Mouse (Mus musculus) cerebellum, adult 9-11 months (tissue): Measurements from ENCODE around the gene Higd1c.
"Not testable (repeated sequence)": the region's sequence is repeated elsewhere in the genome, so short reads cannot be mapped to it uniquely, and the experiment has no call there.

Source experiments
- DNase-seq: peaks from one replicate; pipeline ENCODE4 v3.0.0; 2022

The Higd1c gene

DNA sequence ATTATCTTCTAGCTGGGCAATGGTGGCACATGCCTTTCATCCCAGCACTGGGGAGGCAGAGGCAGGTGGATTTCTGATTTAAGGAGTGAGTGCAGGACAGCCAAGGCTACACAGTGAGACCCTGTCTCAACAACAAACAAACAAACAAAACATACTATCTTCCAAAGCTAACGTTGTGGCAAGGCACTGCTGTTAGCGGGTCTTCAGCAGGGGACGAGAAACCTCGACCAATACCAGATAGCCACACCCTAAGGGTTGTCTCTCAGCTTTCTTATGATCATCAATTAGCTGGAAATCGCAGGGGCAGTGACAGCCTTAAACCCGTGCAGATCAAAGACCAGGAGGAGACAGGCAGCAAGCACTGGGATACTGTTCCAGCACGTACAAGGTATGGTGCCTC is at the start of gene Higd1c:
Higd1c (plus strand) TSS at position 301 of the 400 bp plus-strand sequence.
- no peak for DNase-seq

DNA sequence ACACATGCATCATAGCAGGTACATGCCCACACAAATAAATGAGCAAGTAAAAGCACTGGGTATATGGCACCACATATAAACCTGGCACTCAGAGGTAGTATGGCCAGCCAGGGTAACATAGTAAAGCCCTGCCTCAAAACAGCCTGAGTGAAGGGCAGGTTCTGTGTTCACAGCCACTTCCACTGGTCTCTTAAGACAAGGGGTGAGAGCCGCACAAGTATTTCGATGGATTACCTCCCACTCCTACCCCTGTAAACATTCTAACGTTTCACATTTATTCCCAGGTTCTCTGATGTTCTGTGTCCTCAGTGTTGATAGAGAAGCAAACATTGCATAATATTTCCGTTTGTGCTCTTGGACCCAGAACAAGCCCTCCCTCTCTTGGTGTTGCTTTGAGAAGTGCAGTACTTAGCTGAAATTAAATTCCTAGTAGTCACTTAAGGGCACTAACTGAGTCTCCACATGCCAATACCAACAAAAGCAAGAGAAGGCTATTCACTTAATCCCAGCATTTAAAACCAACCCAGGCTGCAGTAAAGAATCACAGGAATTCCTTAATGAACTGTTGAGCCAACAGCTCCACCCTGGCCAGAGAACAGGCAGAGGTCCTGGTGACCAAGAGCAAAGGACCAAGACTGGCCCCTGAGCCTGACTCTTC is 46.2 kb upstream of the Higd1c start:
- DNase-seq, result not testable (repeated sequence)

DNA sequence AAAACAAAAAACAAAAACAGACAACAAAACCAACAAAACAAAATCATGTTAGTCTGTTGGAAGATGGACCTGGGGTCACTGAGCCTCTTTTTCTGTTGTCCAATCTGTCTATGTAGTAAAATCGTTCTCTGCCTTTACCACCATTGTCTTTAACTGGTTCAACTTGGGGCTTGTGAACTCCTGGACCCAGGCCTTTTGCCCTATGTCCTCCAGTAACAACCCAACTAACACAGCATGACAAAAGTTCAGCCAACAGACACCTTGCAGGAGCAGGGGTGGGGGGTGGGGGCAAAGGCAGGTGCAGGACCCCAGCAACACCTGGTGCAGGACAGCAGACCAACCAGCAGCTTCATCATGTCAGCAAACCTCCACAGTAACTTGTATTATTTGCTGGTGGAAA is 44.5 kb upstream of the Higd1c start:
- DNase-seq, result no peak

DNA sequence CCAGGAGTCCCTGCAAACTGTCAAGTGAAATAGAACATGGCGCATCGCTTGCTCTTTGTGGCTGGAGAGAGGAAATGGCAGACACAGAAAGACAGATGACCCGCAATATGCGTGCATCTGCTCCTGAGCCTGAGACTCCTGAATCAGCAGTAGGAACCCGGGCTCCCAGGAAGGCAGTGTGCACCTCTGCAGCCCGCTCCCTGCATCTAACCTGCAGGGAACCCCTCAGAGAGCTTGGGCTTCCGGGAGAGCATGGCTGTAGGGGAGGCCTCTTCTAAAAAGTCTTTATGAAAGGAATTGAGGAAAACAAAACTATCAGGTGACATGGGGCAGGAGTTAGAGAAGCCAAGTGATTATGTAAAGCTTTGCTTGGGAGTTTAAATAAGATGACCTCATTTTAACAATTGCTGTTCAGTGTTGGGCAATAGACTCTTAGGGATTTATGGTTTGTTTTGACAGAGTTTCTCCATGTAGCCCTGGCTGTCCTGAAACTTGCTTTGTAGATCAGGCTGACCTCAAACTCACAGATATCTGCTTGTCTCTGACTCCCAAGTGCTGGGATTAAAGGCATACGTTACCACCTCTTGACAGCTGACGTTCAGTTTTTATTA is 43.9 kb upstream of the Higd1c start:
- DNase-seq, result no peak

DNA sequence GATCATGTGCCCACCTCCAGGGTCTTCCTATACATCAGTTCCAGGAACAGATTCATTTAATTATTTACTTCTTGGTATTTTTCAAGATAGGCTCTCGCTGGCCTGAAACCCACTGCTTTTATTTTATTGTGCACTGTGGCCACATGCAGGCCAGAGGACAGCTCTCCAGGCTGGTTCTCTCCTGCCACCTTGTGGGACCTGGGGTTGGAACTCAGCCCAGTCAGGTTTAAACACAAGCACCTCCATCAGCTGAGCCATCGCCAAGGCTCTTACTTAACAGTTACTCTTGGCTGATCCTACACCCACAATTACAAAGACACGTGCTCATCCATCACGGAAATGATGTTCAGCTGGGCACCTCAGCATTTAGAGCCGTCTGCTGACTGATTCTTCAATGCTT is 43.2 kb upstream of the Higd1c start:
- DNase-seq, result peak; percentile 70

DNA sequence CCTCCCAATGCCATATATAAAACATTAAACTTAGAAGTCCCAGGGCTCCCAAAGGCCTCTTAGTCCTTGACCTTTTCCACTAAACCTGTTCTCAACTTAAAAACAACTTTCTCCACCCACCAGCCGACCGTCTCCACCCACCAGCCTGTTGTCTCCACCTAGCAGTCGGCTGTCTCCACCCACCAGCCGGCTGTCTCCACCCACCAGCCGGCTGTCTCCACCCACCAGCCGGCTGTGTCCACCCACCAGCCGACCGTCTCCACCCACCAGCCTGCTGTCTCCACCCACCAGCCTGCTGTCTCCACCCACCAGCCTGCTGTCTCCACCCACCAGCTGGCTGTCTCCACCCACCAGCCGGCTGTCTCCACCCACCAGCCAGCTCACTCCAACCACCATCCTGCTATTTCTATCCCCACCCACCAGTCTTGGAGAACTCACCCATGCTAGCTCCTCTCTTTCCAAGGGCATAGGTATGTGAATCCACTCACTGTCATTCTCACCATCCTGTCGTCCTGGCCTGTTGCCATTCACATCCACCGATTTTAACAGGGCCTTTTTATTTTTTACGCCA is 40.2 kb upstream of the Higd1c start:
- DNase-seq, result no peak

DNA sequence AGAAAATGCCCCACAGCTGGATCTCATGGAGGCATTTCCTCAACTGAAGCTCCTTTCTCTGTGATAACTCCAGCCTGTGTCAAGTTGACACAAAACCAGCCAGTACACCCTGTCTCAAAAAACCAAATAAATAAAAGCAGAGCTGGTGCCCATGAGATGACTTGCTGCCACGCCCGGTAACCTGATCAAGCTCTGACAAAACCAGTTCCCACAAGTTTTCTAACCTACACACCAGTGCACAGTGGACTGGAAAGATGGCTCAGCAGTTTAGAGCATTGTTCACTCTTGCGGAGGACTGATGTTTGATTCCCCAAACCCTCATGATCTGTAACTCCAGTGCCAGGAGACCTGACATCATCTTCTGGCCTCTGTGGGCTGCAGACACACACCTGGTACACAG is 39.1 kb upstream of the Higd1c start:
- no peak for DNase-seq

DNA sequence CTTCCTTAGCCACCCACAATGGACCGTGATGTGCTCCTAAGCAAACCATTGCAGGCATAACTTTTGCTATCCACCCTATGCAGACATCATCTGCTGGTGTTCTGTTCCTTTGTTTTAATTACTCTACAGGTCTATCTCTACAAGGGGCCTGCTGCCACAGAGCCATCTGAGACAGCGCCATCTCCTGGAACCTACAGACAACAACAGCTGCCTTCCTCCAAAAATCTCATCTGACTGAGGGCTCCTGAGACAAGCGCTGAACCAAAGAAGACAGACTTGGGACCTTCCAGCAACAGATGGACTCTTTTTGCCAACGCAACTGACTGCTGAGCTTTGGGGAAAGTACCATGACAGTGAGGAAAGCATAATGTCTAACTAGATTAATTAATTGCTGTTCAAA is 36.3 kb upstream of the Higd1c start:
- DNase-seq, result not testable (repeated sequence)

DNA sequence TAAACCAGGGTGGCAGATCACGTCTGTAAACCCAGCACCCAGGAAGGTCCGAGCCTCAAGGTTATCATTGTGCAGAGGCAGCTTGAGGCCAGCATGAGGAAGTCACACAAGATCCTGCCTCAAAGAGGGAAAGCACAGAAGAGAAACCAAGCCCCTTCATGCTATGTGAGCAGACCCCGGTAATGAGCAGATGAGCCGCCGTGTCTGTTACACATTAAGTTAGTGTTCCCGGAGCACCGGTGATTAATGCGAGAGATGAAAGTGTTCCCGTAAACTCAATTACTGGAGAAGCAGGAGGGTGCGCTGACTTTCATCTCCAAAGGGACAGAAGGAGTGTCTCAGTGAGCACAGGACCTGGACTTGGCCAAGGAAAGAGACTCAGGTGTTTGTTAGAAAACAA is 35.0 kb upstream of the Higd1c start:
- not testable (repeated sequence) for DNase-seq

DNA sequence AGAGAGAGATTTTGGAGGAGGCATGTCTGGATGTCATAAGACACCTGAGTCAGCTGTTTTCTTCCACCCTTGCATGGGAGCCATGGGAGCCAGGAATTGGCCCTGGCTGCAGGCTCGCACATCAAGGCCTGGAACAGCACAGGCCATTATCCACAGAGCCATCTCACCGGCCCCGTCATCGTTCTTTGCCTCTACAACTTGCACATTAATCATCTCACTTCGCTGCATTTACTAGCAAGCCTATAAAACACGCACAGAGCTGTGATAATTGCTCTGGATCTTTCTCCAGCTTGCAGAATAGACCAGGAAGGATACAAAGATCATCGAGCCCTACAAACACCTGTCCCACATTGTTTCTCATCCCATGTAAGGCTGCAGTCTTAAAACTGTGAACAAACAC is 33.6 kb upstream of the Higd1c start:
- no peak for DNase-seq

DNA sequence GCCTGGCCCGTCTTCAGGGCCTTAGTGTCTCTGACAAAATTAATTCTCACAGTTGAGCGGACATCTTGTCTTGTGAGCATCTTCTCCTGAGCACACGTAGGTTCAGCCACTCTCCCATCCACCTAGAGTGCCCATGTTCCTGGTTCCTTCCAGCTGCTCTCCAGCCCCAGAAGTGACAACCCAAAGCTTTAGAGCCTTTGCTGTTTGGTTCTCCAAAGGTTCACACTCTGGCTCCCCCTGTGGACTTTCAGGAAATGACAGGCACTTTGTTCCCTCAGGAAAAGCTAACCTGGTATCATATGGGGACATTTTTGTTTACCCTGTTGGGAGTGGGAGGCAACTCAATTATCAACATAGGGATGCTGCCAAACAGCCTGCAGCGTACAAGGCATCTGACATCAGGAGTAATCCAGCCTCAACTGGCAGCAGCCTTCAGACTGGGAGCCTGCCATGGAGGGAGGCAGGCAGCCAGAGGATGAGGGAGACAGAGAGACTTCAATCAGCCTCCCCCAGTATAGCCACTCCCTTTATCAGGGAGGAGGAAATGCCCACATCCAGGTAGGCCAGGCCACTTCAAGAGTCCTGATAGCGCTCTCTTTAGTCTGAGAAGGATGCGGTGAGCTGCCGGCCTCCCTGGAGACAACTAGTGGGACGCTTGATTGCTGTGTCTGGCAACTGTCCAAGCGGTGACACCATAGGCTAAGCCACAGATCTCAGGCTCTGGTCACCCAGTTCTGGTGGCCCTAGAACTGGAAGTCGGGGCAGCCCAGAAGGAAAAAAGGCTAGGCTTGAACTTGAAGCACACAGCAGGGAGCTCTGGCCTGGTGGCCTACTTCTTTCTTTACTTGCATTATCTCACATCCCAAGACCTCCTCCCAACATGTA is 32.0 kb upstream of the Higd1c start:
- not testable (repeated sequence) for DNase-seq

DNA sequence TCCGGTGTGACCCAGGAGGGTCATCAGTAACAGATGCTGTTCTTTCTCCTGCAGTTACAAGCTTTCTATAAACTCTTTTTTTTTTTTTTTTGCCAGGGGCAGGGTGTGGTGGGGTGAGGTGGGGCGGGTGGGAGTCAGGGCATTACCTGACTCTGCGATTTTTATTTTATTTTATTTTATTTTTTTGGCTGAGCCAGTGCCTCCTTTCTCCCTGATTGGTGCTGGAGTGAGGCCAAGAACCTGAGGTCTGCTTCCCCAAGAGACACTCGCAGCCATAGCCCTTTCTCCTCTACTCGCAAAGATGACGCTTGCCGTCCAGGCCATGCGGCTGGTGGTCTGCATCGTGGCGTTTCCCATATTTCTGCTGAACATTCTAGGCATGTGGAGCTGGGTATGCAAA is 29.7 kb upstream of the Higd1c start, which contains the start of gene Mettl7a3:
Mettl7a3 (plus strand) TSS at position 301 of the 400 bp plus-strand sequence.
- DNase-seq, result no peak

DNA sequence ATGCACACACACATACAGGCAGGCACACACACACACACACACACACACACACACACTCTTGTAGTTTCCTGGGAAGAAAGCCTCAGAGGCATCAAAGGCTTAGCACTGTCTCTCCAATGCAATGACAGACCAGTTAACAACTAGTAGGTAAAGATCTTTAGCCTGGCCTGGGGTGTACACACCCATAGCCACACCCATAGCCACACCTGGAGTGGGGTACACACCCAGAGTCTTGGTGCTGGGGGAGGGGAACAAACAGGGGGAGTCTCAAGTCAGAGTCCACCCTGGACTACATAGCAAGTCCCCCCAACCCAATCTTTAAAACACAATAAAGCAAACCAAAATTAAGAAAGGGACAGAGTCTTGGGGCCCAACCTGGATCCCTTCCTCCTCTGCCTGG is 27.0 kb upstream of the Higd1c start:
- DNase-seq, result not testable (repeated sequence)

DNA sequence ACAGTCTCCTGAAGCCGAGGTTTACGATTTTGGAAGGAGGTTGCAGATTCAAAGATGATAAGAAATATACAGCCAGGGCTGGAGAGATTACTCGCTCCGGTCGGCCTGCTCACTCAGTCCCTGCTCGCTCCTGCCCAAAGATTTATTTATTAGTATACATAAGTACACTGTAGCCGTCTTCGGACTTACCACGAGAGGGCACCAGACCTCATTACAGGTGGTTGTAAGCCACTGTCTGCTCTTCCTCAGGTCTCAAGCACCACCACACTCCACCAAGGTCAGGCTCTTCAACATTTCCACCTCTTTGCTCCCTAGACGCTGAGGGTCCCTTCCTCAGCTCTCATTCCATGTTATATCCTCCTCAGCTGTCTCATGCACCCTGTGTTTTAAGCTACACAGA is 26.5 kb upstream of the Higd1c start:
- peak; percentile 60 for DNase-seq

DNA sequence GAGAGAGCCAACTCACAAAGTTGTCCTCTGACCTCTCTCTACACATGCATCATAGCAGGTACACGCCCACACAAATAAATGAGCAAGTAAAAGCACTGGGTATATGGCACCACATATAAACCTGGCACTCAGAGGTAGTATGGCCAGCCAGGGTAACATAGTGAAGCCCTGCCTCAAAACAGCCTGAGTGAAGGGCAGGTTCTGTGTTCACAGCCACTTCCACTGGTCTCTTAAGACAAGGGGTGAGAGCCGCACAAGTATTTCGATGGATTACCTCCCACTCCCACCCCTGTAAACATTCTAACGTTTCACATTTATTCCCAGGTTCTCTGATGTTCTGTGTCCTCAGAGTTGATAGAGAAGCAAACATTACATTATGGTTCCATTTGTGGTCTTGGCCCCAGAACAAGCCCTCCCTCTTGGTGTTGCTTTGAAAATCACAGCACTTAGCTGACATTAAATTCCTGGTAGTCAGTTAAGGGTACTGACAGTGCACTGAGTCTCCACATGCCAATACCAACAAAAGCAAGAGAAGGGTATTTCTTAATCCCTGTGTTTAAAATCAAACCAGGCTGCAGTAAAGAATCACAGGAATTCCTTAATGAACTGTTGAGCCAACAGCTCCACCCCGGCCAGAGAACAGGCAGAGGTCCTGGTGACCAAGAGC is 22.9 kb upstream of the Higd1c start:
- not testable (repeated sequence) for DNase-seq

DNA sequence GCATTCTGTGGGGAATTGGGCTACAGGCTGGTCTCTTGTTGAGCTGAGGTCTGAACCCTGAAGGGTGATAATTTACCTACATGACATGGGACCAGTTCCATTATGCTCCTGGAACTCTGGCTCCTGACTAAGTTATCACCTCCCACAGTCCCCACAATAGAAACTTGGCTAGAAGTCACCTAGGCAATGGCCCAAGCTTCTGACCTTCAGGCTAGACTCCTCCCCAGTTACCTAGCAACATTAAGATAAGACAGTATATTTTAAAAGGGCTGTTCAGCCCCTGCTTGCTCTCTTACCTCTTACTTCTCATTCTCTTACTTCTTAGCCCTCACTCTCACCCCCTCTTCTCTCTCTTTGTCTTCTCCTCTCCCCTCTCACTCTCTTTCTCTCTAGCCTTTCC is 18.9 kb upstream of the Higd1c start:
- no peak for DNase-seq

DNA sequence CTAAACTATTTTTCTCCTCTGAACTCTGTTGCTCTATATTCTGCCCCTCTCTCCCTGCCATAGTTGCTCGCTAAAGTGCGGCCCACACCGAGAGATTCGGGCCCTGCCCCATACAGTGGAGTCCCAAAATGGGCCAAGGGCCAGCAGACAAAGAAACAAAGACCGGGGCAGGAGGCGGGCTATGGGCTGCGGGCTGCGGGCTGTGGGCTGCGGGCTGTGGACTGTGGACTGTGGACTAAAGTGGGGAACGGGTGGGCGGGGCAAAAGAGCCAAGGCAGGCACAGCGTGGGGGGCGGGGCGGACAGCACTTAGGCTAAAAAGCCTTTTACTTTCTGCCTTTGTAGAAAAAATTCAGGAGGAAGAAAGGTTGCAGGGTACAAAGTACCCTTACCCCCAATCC is 17.6 kb upstream of the Higd1c start:
- DNase-seq, result no peak

DNA sequence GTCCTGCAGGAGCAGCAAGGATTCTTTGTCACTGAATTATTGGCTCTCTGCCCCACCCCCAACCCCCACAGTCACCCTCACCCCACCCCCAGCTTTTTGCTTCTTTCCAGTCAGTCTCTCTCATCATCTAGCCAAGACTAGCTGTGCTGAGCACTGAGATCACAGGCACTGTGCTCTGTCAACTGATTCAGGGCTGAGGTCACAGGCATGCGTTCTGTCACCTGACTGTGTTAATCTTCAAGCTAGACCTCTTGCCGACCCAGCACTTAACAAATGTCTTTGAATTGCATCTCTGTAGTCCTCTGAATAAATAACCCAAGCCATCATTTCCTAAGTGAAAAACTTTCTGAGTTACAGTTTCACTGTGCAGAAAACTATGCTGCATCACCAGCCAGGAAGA is 14.8 kb upstream of the Higd1c start:
- no peak for DNase-seq

DNA sequence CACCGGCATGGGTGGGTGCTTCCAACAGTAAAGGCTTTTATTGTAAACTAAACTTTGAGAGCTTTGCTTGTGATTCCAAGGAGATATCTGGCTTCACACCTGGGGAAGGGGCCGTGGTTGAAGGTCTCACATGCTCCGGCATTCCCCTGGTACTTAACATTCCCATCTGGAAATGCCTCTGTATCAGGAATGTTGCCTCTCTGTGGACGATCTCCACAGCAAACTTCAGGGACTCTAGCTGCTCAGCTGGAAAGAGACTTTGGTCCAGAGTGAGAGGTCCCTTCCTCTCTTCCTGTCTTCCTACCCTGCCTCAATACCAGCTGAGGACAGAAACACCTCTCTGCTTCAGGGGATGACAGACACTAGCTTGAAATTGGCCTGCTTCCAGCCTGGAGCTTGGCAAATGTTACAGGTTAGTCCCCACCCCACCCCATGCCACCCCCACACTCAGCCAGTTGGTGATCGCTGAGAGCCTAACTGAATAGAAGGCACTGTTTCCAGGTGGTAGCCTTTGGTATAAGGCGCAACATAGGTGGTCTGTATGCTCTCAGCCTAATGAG is 12.8 kb upstream of the Higd1c start:
- DNase-seq, result no peak

DNA sequence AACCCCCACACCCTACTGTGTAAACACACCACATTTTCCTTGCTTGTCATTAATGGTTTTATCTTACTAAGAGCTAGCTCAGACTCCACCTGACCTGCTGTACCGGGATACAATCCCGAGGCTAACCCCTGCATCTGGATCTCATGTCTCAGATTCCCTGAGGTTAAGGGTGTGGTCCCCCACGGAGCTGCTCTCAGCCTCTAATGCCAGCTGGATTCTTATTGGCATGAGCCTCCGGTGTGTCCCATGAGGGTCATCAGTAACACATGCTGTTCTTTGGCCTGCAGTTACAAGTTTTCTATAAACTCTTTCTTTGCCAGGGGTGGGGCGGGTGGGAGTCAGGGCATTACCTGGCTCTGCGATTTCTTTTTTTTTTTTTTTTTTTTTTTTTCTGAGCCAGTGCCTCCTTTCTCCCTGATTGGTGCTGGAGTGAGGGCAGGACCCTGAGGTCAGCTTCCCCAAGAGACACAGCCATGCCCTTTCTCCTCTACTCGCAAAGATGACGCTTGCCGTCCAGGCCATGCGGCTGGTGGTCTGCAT is 11.6 kb upstream of the Higd1c start, which contains the start of the genes Methig1 and Mettl7a2:
Methig1 (plus strand) TSS at position 439 of the 540 bp plus-strand sequence.
Mettl7a2 (plus strand) TSS at position 490 of the 540 bp plus-strand sequence.
- no peak for DNase-seq

DNA sequence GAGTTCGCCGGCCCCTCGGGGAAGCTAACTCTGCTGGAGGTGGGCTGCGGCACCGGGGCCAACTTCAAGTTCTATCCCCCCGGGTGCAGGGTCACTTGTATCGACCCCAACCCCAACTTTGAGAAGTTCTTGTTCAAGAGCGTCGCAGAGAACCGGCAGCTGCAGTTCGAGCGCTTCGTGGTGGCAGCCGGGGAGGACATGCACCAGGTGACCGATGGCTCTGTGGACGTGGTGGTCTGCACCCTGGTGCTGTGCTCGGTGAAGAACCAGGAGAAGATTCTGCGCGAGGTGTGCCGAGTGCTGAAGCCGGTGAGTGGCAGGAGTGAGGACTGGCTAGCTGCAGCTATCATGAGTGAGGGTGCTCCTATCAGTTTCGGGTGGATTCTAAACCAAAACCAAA is 10.9 kb upstream of the Higd1c start:
- not testable (repeated sequence) for DNase-seq

DNA sequence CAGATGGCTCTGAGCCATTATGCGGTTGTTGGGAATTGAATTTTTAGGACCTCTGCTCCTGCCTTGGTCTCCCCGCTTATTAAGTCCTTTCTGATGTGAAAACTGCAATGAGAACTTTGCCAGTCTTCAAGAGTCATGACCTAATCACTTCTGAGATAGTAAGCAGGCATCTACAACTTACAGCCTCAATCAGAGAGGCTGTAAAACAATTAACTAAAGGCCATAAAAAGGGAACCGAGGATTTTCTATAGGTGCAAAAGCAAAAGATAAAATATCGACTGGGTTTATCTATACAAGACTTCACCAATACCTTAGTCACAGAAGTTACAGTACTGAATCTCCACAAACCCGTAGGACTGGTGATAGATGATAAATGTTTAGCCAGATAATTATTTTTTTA is 8.5 kb upstream of the Higd1c start:
- DNase-seq, result no peak
